Mouse (Mus musculus): ENCODE results near the gene Fscn2. TPM values are rescaled to one million over a fixed set of nuclear protein-coding genes. Genes with fewer than 3 reads are reported as not detected.
"Not testable (repeated sequence)": the region's sequence is repeated elsewhere in the genome, so short reads cannot be mapped to it uniquely, and the experiment has no call there.

Fscn2 gene
- total RNA-seq, 2 experiments from 2014 or later, result not detected

DNA sequence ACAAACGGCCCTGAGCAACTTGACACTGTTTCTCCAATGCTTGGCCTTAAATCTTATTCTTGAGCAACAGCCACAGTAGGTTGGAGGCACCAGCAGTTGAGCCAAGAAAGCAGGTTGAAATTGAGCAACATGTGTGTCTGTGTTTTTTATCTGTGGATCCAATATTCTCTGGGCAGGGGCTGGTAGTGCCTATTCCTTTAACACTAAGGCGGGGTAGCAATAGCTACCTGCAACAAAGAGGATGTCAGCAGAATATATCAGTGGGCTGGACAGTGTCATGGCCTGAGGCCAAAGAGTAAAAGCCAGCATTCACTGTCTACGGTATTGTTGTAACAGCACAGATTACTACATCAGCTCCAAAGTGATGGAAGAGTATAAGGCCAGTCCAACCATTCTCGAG lies 34.3 kb downstream of the Fscn2 start:
- no peak for DNase-seq (ENCODE audit: low spot score in 2 of 2)

DNA sequence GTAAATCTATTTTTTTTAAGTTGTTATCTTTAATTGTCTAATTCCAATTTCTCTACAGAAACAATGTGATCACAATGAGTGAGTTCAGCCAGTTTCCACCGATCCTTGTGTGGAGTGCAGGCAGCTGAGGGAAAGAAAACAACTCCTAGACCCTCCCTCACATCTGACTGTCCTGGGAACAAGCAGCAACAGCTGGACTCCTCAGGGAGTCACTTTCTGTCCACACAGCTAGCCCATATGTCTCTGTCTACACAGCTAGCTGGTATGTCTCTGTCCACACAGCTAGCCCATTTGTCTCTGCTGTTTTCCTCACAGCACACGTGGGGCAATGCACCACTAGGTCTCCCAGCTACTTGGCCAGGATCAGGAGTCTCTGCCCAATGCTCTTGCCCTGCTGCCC lies 36.3 kb downstream of the Fscn2 start:
- no peak for DNase-seq (ENCODE audit: low spot score in 2 of 2)

DNA sequence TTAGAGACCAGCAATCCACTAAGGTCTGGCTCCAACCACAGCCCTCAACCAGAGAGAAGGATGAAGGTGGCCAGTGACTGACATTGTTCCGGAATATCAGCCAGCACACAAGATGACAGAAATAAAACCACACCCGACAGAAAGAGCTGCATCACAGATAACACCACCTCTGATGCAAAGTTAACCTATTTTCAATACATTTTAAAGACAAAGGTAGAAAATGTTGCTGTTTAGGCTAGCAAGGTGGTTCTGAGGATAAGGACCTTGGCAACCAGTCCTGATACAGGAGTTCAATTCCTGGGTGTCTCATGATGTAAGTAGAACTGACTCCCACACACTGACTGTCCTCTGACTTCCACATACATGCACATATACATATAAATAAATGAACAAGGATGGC lies 38.0 kb downstream of the Fscn2 start:
- no peak for DNase-seq (ENCODE audit: low spot score in 2 of 2)

DNA sequence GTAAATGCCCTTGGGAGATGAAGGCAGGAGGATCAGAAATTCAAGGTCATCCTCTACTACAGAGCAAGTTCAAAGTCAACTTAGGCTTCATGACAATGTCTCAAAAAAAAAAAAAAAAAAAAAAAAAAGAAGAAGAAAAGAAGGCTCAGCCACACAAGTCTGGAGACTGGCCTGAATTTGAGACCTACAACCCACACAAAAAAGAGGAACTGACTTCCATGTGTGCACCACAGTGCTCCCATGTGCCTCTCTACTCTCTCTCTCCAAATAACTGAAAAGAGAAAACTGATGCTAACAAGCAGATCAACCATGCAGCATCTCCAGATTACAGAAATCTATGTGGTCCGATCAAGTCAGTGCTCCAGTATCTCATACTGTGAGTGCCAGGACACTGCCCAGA lies 43.5 kb downstream of the Fscn2 start:
- no peak for DNase-seq (ENCODE audit: low spot score in 2 of 2)

DNA sequence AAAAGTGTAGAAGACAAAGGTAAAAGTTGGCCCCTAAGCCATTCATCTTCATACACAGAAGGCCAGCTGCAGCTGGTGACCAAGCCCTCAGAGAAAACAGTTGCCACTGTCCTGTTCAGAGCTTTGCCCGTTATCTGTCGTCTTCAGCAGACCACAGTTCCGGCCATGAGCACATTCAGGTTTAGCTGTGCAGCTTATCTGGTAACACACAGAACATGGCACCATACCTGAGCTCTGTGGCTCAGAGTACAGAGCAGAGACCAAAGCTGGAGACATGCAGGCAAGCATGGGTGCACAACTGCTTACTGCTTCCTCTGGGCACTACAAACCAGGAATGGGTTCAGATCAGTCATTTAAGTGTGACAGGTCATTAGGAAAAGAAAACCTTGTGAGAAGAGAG lies 44.5 kb downstream of the Fscn2 start:
- DNase-seq (ENCODE audit: low spot score in 2 of 2), result no peak

DNA sequence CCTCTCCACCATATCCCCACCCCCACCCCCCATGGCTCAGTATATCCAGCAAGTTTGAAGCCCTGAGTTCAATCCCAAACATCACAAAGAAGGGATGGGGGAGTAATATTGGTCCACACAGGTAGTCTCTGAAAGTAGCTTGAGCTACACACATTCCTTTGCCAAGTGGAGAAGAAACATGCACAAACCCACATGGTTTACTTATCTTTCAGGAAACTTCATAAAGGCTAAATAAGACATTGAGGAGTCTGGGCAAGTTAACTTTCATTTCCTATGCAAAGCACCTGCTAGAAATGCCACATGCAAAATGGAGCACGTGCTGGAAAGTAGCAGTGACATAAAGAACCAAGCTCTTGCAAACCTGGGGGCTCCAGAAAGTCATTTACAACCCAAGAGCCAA lies 45.1 kb downstream of the Fscn2 start:
- no peak for DNase-seq (ENCODE audit: low spot score in 2 of 2)

DNA sequence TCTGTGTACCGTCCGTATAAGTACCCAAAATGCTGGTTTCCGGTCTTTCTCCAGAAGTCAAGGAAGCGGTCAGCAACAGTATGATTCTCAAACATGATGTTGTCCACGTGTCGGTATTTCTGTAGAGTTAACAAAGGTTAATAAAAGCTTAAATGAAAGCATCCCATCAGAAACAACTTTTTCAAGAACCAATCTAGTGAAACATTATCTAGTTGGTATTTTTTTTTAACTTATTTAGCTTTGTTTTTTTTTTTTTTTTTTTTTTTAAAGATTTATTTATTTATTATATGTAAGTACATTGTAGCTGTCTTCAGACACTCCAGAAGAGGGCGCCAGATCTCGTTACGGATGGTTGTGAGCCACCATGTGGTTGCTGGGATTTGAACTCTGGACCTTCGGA lies 52.3 kb downstream of the Fscn2 start:
- DNase-seq (ENCODE audit: low spot score in 2 of 2), result not testable (repeated sequence)

Small RNA genes lying within 50 kb of the gene (microRNA-seq; reads per million reads assigned to microRNA genes)
- gene Gm23419 (0 reads per million in 2 experiments), gene Mir6935 (1.1 to 1.2 reads per million in 2 experiments)

Other genes with a start within 250 kb of the Fscn2 start
- 10 to 100 TPM; 82.6 to 83.9 TPM for gene Slc38a10, start 210.2 kb upstream of the Fscn2 start, total RNA-seq (2021)
- gene Bahcc1, start 128.6 kb upstream of the Fscn2 start, total RNA-seq (2021), result 10 to 100 TPM; 18.8 to 19.0 TPM
- gene Actg1, start 13.0 kb upstream of the Fscn2 start, total RNA-seq (2021), result 1,000 to 10,000 TPM; 1,195 to 1,258 TPM
- 10 to 100 TPM; 11.6 to 15.6 TPM for gene Faap100, start 17.2 kb downstream of the Fscn2 start, total RNA-seq (2021)
- gene Nploc4, start 76.2 kb downstream of the Fscn2 start, total RNA-seq (2021), result 10 to 100 TPM; 65.2 TPM
- gene Tspan10, start 81.1 kb downstream of the Fscn2 start, total RNA-seq (2021), result 1 to 10 TPM; 1.8 to 3.3 TPM
- gene Pde6g, start 92.0 kb downstream of the Fscn2 start, total RNA-seq (2021), result under 1 TPM; 0.40 to 0.58 TPM
- 10 to 100 TPM; 13.0 to 16.4 TPM for gene Oxld1, start 96.5 kb downstream of the Fscn2 start, total RNA-seq (2021)
- gene Ccdc137, start 96.6 kb downstream of the Fscn2 start, total RNA-seq (2021), result 10 to 100 TPM; 26.4 to 29.1 TPM
- gene Arl16, start 106.1 kb downstream of the Fscn2 start, total RNA-seq (2021), result 10 to 100 TPM; 47.2 to 49.7 TPM
- 10 to 100 TPM; 64.4 to 74.4 TPM for gene Mrpl12, start 123.1 kb downstream of the Fscn2 start, total RNA-seq (2021)
- gene Slc25a10, start 130.3 kb downstream of the Fscn2 start, total RNA-seq (2021), result 10 to 100 TPM; 19.6 to 22.6 TPM
- gene Gcgr, start 169.2 kb downstream of the Fscn2 start, total RNA-seq (2021), result under 1 TPM in 1 of 2 experiments, not detected in 1; 0.52 TPM
- 10 to 100 TPM; 74.9 to 77.0 TPM for gene Mcrip1, start 188.2 kb downstream of the Fscn2 start, total RNA-seq (2021)
- not detected for gene Ppp1r27, start 189.6 kb downstream of the Fscn2 start, total RNA-seq (2021)
- gene P4hb, start 211.7 kb downstream of the Fscn2 start, total RNA-seq (2021), result 100 to 1,000 TPM; 127 to 129 TPM
- gene Arhgdia, start 220.1 kb downstream of the Fscn2 start, total RNA-seq (2021), result 100 to 1,000 TPM; 310 to 324 TPM
- gene Alyref, start 236.8 kb downstream of the Fscn2 start, total RNA-seq (2021), result 10 to 100 TPM; 60.8 to 62.9 TPM
- 10 to 100 TPM; 95.1 to 98.8 TPM for gene Anapc11, start 236.9 kb downstream of the Fscn2 start, total RNA-seq (2021)
- 1 to 10 TPM in 1 of 2 experiments, not detected in 1; 1.3 TPM for gene Npb, start 246.9 kb downstream of the Fscn2 start, total RNA-seq (2021)

Measured in left cerebral cortex, adult 18-20 months (tissue).